Comparison of ENCODE assay signal across 23 mouse cellular contexts in the genomic region with DNA sequence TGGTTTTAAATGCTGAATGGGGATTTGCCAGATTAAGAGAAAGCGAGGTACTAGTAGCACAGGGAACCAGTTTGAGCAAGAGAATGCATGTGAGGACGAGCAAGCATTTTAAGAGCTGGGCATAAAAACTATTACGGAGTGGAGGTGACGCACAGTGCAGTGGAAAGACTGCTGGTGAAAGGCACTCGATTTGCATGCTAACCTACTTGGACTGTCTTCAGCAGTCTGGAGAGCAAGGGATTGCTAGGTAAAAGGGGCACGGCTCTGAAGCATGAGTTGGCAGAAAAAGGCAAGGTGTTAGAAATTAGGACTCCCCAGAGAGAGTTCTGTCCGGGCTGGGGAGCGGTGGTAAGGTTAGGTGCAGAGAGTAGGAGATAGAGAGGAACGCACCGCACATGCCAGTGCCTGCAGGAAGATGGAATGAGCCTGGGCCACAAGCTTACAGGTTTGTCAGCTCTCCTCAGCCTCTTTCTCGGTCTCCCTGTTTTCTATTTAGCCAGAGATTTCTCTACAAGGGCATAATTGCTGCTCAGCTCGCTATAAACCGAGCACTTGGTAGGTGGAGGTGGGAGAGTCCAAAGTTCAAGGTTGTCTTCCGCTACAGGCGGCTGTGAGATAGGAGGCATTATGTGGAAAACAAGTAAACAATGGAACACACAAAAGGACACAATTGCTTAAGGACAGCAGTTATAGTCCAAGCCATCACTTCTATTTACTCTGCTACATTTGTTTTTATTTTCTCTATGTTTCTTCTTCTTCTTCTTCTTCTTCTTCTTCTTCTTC. TPM values are rescaled to one million over a fixed set of nuclear protein-coding genes. Genes with fewer than 3 reads are reported as not detected.
DNase-seq lines count a peak whose midpoint lies in the region; ATAC-seq and TF ChIP-seq lines count a peak whose summit lies in the region.
"Had no signal": no experiment of that assay in that cellular context is flagged by ENCODE, and none has a peak within 500 bp of the region (broad histone marks: within the 10 kb centered on the region; RNA-seq: fewer than 3 reads in every experiment).

No protein-coding gene starts in this region.

- H3K9ac ChIP-seq in lung, postnatal 0 days (replicated peaks; ENCODE audit: low read depth) = no peak overlapping the region
- no peak overlapping the region for H3K9ac ChIP-seq in embryonic facial prominence, embryonic 15.5 days
- H3K9ac ChIP-seq: forebrain, postnatal 0 days; neural tube, embryonic 12.5 days had no signal

- H3K4me3 ChIP-seq in lung, postnatal 0 days (ENCODE audit: low read depth, low read length) = no peak overlapping the region
- no peak overlapping the region for H3K4me3 ChIP-seq in embryonic facial prominence, embryonic 15.5 days (replicated peaks)
- H3K4me3 ChIP-seq: forebrain, embryonic 10.5 days; gastrocnemius, adult 2 months; midbrain, embryonic 10.5 days; neural tube, embryonic 12.5 days had no signal

- no peaks in the 10 kb centered on the region for H3K9me3 ChIP-seq in lung, postnatal 0 days (ENCODE audit: low read length)
- no peaks in the 10 kb centered on the region for H3K9me3 ChIP-seq in embryonic facial prominence, embryonic 15.5 days (replicated peaks)
- H3K9me3 ChIP-seq: forebrain, embryonic 10.5 days; midbrain, embryonic 10.5 days; neural tube, embryonic 12.5 days had no signal

- ATAC-seq in lung, postnatal 0 days = peak; percentile 52
- ATAC-seq in embryonic facial prominence, embryonic 15.5 days (ENCODE audit: insufficient number of reproducible peaks, low FRiP score, low TSS enrichment, low read depth) = 0 out of 2 replicates have a peak, but pooled peaks have one; percentile 43
- ATAC-seq: forebrain, postnatal 0 days; Patski had no signal

- H3K36me3 ChIP-seq in lung, postnatal 0 days (ENCODE audit: insufficient read depth, low read length) = no peaks in the 10 kb centered on the region
- no peaks in the 10 kb centered on the region for H3K36me3 ChIP-seq in embryonic facial prominence, embryonic 15.5 days
- H3K36me3 ChIP-seq: forebrain, embryonic 10.5 days; midbrain, embryonic 10.5 days; neural tube, embryonic 12.5 days had no signal

- no peak overlapping the region for H3K4me2 ChIP-seq in lung, postnatal 0 days (replicated peaks; ENCODE audit: low read depth, low read length)
- H3K4me2 ChIP-seq in embryonic facial prominence, embryonic 15.5 days (replicated peaks) = no peak overlapping the region
- H3K4me2 ChIP-seq: heart, embryonic 11.5 days; neural tube, embryonic 12.5 days had no signal

- no peaks in the 10 kb centered on the region for H3K27me3 ChIP-seq in lung, postnatal 0 days (replicated peaks; ENCODE audit: insufficient read depth, low read length)
- H3K27me3 ChIP-seq in embryonic facial prominence, embryonic 15.5 days = no peaks in the 10 kb centered on the region
- H3K27me3 ChIP-seq: neural tube, embryonic 12.5 days; Patski had no signal

- no peak overlapping the region for H3K27ac ChIP-seq in lung, postnatal 0 days (ENCODE audit: low read length)
- H3K27ac ChIP-seq in embryonic facial prominence, embryonic 15.5 days (replicated peaks) = peak overlapping the region; percentile 71
- H3K27ac ChIP-seq: forebrain, embryonic 10.5 days; gastrocnemius, adult 2 months; macrophage; midbrain, embryonic 10.5 days; neural tube, embryonic 12.5 days had no signal

- no peak for TF ChIP-seq EP300 in lung, postnatal 0 days (IDR thresholded peaks at IDR 0.05)

- peak; percentile 27 for DNase-seq in lung, postnatal 0 days (ENCODE audit: low spot score)
- no peak for DNase-seq in lung, postnatal 4 days
- DNase-seq in R1 (ENCODE audit: low read depth, low spot score) = peak; percentile 66
- peak; percentile 28 for DNase-seq in yolk sac, embryonic 10.5 days (ENCODE audit: low spot score)
- no peak for DNase-seq in layer of hippocampus, adult 8-10 months (ENCODE audit: low spot score in 2 of 2)
- DNase-seq in right cerebral cortex, postnatal 25 days = no peak
- DNase-seq: B cell, adult 2 months; cerebellum, adult 9-11 months; forebrain, postnatal 0 days; gastrocnemius, adult 2 months; heart, postnatal 10 days; kidney, adult 18-20 months; kidney, postnatal 4 days; layer of hippocampus, postnatal 36 days; lung, adult 18-20 months; right cerebral cortex, adult 18-20 months had no signal

- 79% methylated on average over 15 of the region's 15 CpGs for WGBS in lung, postnatal 0 days
- WGBS in embryonic facial prominence, embryonic 15.5 days = 57% methylated on average over 15 of the region's 15 CpGs

- no peaks in the 10 kb centered on the region for H3K4me1 ChIP-seq in lung, postnatal 0 days (ENCODE audit: insufficient read depth, low read depth, low read length)
- H3K4me1 ChIP-seq in embryonic facial prominence, embryonic 15.5 days = no peaks in the 10 kb centered on the region; the same call in 1 of the 2 replicates
- H3K4me1 ChIP-seq: midbrain, embryonic 10.5 days; neural tube, embryonic 12.5 days had no signal

- no peak for TF ChIP-seq CTCF in lung, postnatal 0 days (IDR thresholded peaks at IDR 0.05)

RNA-seq across cellular contexts. Expression of gene Gja1, which starts 48.1 kb away (rescaled TPM):
- polyA plus RNA-seq in lung, postnatal 0 days (2015; fragmentation: Nextera tagmentation; extraction: Ambion mirVana) = 142 and 218 TPM in 2 replicates
- 339 and 357 TPM in 2 replicates for polyA plus RNA-seq in embryonic facial prominence, embryonic 15.5 days (2015; fragmentation: Nextera tagmentation; extraction: Ambion mirVana)
- total RNA-seq in layer of hippocampus, adult 8-10 months (2022) = 100 to 1,000 TPM; 241 to 286 (median 265) TPM

Comparison
In these comparisons a context has a peak if more than half of its experiments do, and no peak if none do; other contexts are left out.
1. DNase-seq: peak in lung, postnatal 0 days (single experiment), R1 (single experiment) and yolk sac, embryonic 10.5 days (single experiment); none in lung, postnatal 4 days (0 of 2), layer of hippocampus, adult 8-10 months (0 of 2) and right cerebral cortex, postnatal 25 days (single experiment).